Mouse (Mus musculus) heart, embryonic 11.5 days (tissue): Measurements from ENCODE around the gene Rem2. TPM values are rescaled to one million over a fixed set of nuclear protein-coding genes. Genes with fewer than 3 reads are reported as not detected.

Source experiments
- ATAC-seq: fragments of 200-750 bp; cut with Nextera tagmentation; replicated peaks from 2 replicates; pipeline ENCODE4 v1.8.0; 2017; ENCODE audit warnings: moderate library complexity; ENCODE audit not compliant: insufficient number of reproducible peaks, low FRiP score, low TSS enrichment
- H3K27ac ChIP-seq: fragments of 300-500 bp; sonication (generic); 2 replicates; pipeline ENCODE4 v1.5.1; 2014; ENCODE audit warnings: mild to moderate bottlenecking, low read depth, low read length
- H3K27me3 ChIP-seq: fragments of 300-500 bp; sonication (generic); 2 replicates; pipeline ENCODE4 v1.6.1; 2014; ENCODE audit warnings: mild to moderate bottlenecking, low read length, mixed read lengths; ENCODE audit not compliant: control insufficient read depth, insufficient read depth
- H3K36me3 ChIP-seq: fragments of 300-500 bp; sonication (generic); 2 replicates; pipeline ENCODE4 v1.6.1; 2014; ENCODE audit warnings: mild to moderate bottlenecking, low read length, moderate library complexity, mixed read lengths; ENCODE audit not compliant: control insufficient read depth, insufficient read depth
- H3K4me1 ChIP-seq: fragments of 300-500 bp; sonication (generic); 2 replicates; pipeline ENCODE4 v1.6.1; 2014; ENCODE audit warnings: low read length; ENCODE audit not compliant: control insufficient read depth, insufficient read depth
- H3K4me2 ChIP-seq: fragments of 300-500 bp; sonication (generic); 2 replicates; pipeline ENCODE4 v1.6.1; 2014; ENCODE audit warnings: mild to moderate bottlenecking, moderate library complexity
- H3K4me3 ChIP-seq: fragments of 300-500 bp; sonication (generic); 2 replicates; pipeline ENCODE4 v1.5.1; 2014; ENCODE audit warnings: low read depth, low read length
- H3K9ac ChIP-seq: fragments of 300-500 bp; sonication (generic); 2 replicates; pipeline ENCODE4 v1.6.1; 2014; ENCODE audit warnings: mild to moderate bottlenecking, low read depth, low read length, moderate library complexity
- H3K9me3 ChIP-seq: fragments of 300-500 bp; sonication (generic); replicated peaks from 2 replicates; pipeline ENCODE4 v1.6.1; 2016; ENCODE audit warnings: low read length; ENCODE audit not compliant: control insufficient read depth
- WGBS: fragments of 180-500 bp; shearing (Covaris S2); extraction: QIAGEN DNeasy Blood & Tissue Kit; methylation state at CpG from one replicate; pipeline ENCODE4 v1.1.7; 2014; ENCODE audit not compliant: insufficient replicate concordance; 5-methylcytosine and 5-hydroxymethylcytosine counted together
- polyA plus RNA-seq: library from polyadenylated mRNA; unstranded; fragments of >200 nt; fragmentation: Nextera tagmentation; extraction: Ambion mirVana; gene quantifications from 2 replicates; pipeline ENCODE4 v1.2.1, GENCODE M21; 2014

The Rem2 gene
- polyA plus RNA-seq, 1 experiment from 2014 or later: 2.0 TPM

- H3K9ac ChIP-seq: peak overlapping the region; percentile 83; the same call in 1 of the 2 replicates
- H3K27ac ChIP-seq: peak overlapping the region; percentile 81
- H3K4me3 ChIP-seq: peak overlapping the region; percentile 63
- H3K27me3 ChIP-seq: no peaks in the 10 kb centered on the region
- peaks cover 9% of the 10 kb centered on the region; the same call in 1 of the 2 replicates for H3K36me3 ChIP-seq
- H3K9me3 ChIP-seq: no peaks in the 10 kb centered on the region
- H3K4me1 ChIP-seq: peaks cover 9% of the 10 kb centered on the region
- H3K4me2 ChIP-seq: peak overlapping the region; percentile 85
- ATAC-seq: peak; percentile 3; the same call in 1 of the 2 replicates
- 16% methylated on average over 12 of the region's 12 CpGs for WGBS
Observed at GRCm38 (mm10) chr14:54463108-54463958, 12.6 kb upstream of the Rem2 start.

GRCm38 (mm10) chr14:54463959-54464292 is 12.0 kb upstream of the Rem2 start, which contains the start of gene Lrp10:
Gene Lrp10, plus strand, starts transcription at chr14:54464137.
- peak within 1 kb of the TSS; percentile 85 for H3K4me2 ChIP-seq
- under 1% methylated on average over 35 of the region's 35 CpGs for WGBS
- peak; percentile 86 for ATAC-seq

GRCm38 (mm10) chr14:54464293-54465005 is 11.5 kb upstream of the Rem2 start:
- Histone ChIP-seq H3K9me3 (no peaks in the 10 kb centered on the region), H3K36me3 (peaks cover 14% of the 10 kb centered on the region; the same call in 1 of the 2 replicates), H3K27me3 (no peaks in the 10 kb centered on the region), H3K9ac (peak overlapping the region; percentile 83), H3K4me2 (peak overlapping the region; percentile 85), H3K4me1 (peaks cover 9% of the 10 kb centered on the region), H3K27ac (peak overlapping the region; percentile 81), H3K4me3 (peak overlapping the region; percentile 63)
- WGBS: 1% methylated on average over 48 of the region's 57 CpGs
- ATAC-seq: peak; percentile 63

More at GRCm38 (mm10) chr14:54463959-54464292, 12.0 kb upstream of the Rem2 start, which contains the start of gene Lrp10:
- Histone ChIP-seq H3K9ac (peak within 1 kb of the TSS; percentile 83), H3K27ac (peak within 1 kb of the TSS; percentile 81), H3K4me1 (peaks cover 9% of the 10 kb centered on the region), H3K27me3 (no peaks in the 10 kb centered on the region), H3K36me3 (peaks cover 10% of the 10 kb centered on the region; the same call in 1 of the 2 replicates), H3K9me3 (no peaks in the 10 kb centered on the region), H3K4me3 (peak within 1 kb of the TSS; percentile 63)

GRCm38 (mm10) chr14:54471467-54471866 is 4.4 kb upstream of the Rem2 start:
- Histone ChIP-seq H3K4me1 (peaks cover 6% of the 10 kb centered on the region), H3K4me3 (no peak overlapping the region), H3K4me2 (no peak overlapping the region), H3K9ac (no peak overlapping the region), H3K27ac (no peak overlapping the region), H3K9me3 (no peaks in the 10 kb centered on the region), H3K36me3 (peaks cover 18% of the 10 kb centered on the region), H3K27me3 (peaks cover 3% of the 10 kb centered on the region)
- no peak for ATAC-seq
- 81% methylated on average over 2 of the region's 2 CpGs for WGBS

GRCm38 (mm10) chr14:54472671-54473070 is 3.2 kb upstream of the Rem2 start:
- H3K27me3 ChIP-seq: peaks cover 6% of the 10 kb centered on the region
- no peak overlapping the region for H3K4me3 ChIP-seq
- no peak overlapping the region for H3K4me2 ChIP-seq
- H3K36me3 ChIP-seq: peaks cover 15% of the 10 kb centered on the region
- no peak for ATAC-seq
- peaks cover 11% of the 10 kb centered on the region for H3K4me1 ChIP-seq
- H3K27ac ChIP-seq: no peak overlapping the region
- no peaks in the 10 kb centered on the region for H3K9me3 ChIP-seq
- WGBS: 70% methylated on average over 5 of the region's 5 CpGs
- H3K9ac ChIP-seq: no peak overlapping the region

- Histone ChIP-seq H3K4me3 (no peak overlapping the region), H3K4me1 (peaks cover 14% of the 10 kb centered on the region), H3K27me3 (peaks cover 25% of the 10 kb centered on the region), H3K9ac (no peak overlapping the region), H3K27ac (no peak overlapping the region), H3K36me3 (peaks cover 1% of the 10 kb centered on the region), H3K9me3 (no peaks in the 10 kb centered on the region), H3K4me2 (no peak overlapping the region)
- ATAC-seq: no peak
- 72% methylated on average over 5 of the region's 5 CpGs for WGBS
Observed at GRCm38 (mm10) chr14:54474744-54475143, 1.2 kb upstream of the Rem2 start.

GRCm38 (mm10) chr14:54477172-54477909 is 1.4 kb downstream of the Rem2 start:
- Histone ChIP-seq H3K27ac (no peak overlapping the region), H3K9ac (no peak overlapping the region), H3K27me3 (peaks cover 30% of the 10 kb centered on the region), H3K4me3 (no peak overlapping the region; the same call in 1 of the 2 replicates), H3K9me3 (no peaks in the 10 kb centered on the region), H3K4me1 (peaks cover 18% of the 10 kb centered on the region), H3K36me3 (no peaks in the 10 kb centered on the region), H3K4me2 (peak overlapping the region; percentile 94)
- 71% methylated on average over 15 of the region's 15 CpGs for WGBS
- ATAC-seq: no peak

GRCm38 (mm10) chr14:54479451-54479920 is 3.6 kb downstream of the Rem2 start:
- Histone ChIP-seq H3K4me3 (peak overlapping the region; percentile 52), H3K9me3 (no peaks in the 10 kb centered on the region), H3K4me1 (peaks cover 18% of the 10 kb centered on the region), H3K27ac (no peak overlapping the region), H3K27me3 (peaks cover 30% of the 10 kb centered on the region), H3K4me2 (peak overlapping the region; percentile 86), H3K36me3 (no peaks in the 10 kb centered on the region), H3K9ac (peak overlapping the region; percentile 72)
- ATAC-seq: no peak
- under 1% methylated on average over 40 of the region's 40 CpGs for WGBS
